Mouse (Mus musculus) bone marrow macrophage, adult 2 months (primary cell): ENCODE data around the gene Runx1.

ENCODE experiments used
- CTCF ChIP-seq: IDR thresholded peaks from 2 replicates; pipeline ENCODE4 v1.5.1; 2012; ENCODE audit warnings: low read depth, mild to moderate bottlenecking, low read length, moderate library complexity
- POLR2A ChIP-seq: IDR thresholded peaks from 2 replicates; pipeline ENCODE4 v1.6.1; 2012; ENCODE audit warnings: mild to moderate bottlenecking, low read depth, low read length, borderline replicate concordance

DNA sequence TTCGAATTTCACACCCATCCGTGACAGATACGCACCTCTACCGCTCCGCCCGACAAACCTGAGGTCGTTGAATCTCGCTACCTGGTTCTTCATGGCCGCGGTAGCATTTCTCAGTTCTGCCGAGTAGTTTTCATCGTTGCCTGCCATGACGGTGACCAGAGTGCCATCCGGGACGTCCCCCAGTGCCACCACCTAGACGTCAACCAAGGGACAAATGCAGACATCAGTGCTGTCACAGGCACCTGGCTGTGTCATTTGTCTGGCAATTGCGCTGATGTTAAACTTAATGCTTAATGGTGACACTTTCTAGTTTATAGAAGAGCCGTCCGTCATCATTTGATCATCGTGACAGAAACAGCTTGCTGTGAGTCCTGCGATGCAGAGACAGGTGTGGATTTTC lies 137.0 kb downstream of the Runx1 start:
- TF ChIP-seq CTCF (no peak), POLR2A (no peak)
